Mouse (Mus musculus) CH12.LX (cell line): ENCODE measurements around the gene Olfr543. TPM values are rescaled to one million over a fixed set of nuclear protein-coding genes. Genes with fewer than 3 reads are reported as not detected.

Experiments used
- DNase-seq: peaks from one replicate; pipeline ENCODE4 v3.0.0-alpha.2; 2013; ENCODE audit errors: extremely low read depth
- H3K27ac ChIP-seq: 2 replicates; pipeline ENCODE4 v1.5.1; 2012; ENCODE audit warnings: low read depth, mild to moderate bottlenecking, control low read depth, moderate library complexity; ENCODE audit not compliant: insufficient read depth
- H3K27me3 ChIP-seq: replicated peaks from 2 replicates; pipeline ENCODE3; 2012; ENCODE audit warnings: inconsistent platforms
- H3K36me3 ChIP-seq, 2 experiments: replicated peaks in 1 of 2; 2 replicates each; pipeline versions ENCODE3 to v1.6.1; 2012; ENCODE audit warnings: inconsistent platforms in 1 of 2, low read length in 1 of 2, mild to moderate bottlenecking in 1 of 2, mixed read lengths in 1 of 2, moderate library complexity in 1 of 2; ENCODE audit not compliant: control insufficient read depth in 1 of 2, insufficient read depth in 1 of 2
- H3K4me1 ChIP-seq, 2 experiments: 2 replicates each; pipeline ENCODE4 v1.6.1; 2012; ENCODE audit warnings: inconsistent platforms in 1 of 2, moderate library complexity in 1 of 2; ENCODE audit not compliant: insufficient read depth in 2 of 2, control insufficient read depth in 1 of 2
- H3K4me2 ChIP-seq: 2 replicates; pipeline ENCODE4 v1.6.1; 2012; ENCODE audit warnings: low read depth, mild to moderate bottlenecking, control low read depth; ENCODE audit not compliant: poor library complexity, insufficient read depth, severe bottlenecking
- H3K4me3 ChIP-seq, 3 experiments: fragments of 150-350 bp in 1 of 3; sonication (generic) in 1 of 3; replicated peaks in 1 of 3; 2 replicates each; pipeline versions ENCODE3 to v1.5.1; 2011 to 2012; ENCODE audit warnings: low read depth in 2 of 3, low read length in 2 of 3, mild to moderate bottlenecking in 2 of 3, moderate library complexity in 2 of 3, control low read depth in 1 of 3, improper control_type of control experiment in 1 of 3, inconsistent platforms in 1 of 3, mixed read lengths in 1 of 3; ENCODE audit not compliant: poor library complexity in 1 of 3
- H3K79me2 ChIP-seq: replicated peaks from 2 replicates; pipeline ENCODE4 v1.6.1; 2012; ENCODE audit warnings: mild to moderate bottlenecking, moderate library complexity; ENCODE audit not compliant: control insufficient read depth, poor library complexity, insufficient read depth, severe bottlenecking; ENCODE audit errors: extremely low read depth
- H3K9ac ChIP-seq: 2 replicates; pipeline ENCODE4 v1.6.1; 2012; ENCODE audit warnings: low read depth, mild to moderate bottlenecking, control low read depth, moderate library complexity; ENCODE audit not compliant: insufficient read depth
- H3K9me3 ChIP-seq: replicated peaks from 2 replicates; pipeline ENCODE3; 2012; ENCODE audit warnings: low read length, inconsistent platforms, mixed read lengths
- BHLHE40 ChIP-seq: IDR thresholded peaks from 2 replicates; pipeline ENCODE4 v1.6.1; 2011; ENCODE audit warnings: mild to moderate bottlenecking, low read depth, low read length, improper control_type of control experiment
- CHD1 ChIP-seq: IDR thresholded peaks from 2 replicates; pipeline ENCODE4 v1.6.1; 2012; ENCODE audit warnings: low read depth, low read length, improper control_type of control experiment, inconsistent platforms
- CHD2 ChIP-seq: IDR thresholded peaks from 2 replicates; pipeline ENCODE4 v1.6.1; 2011; ENCODE audit warnings: low read length, improper control_type of control experiment
- CTCF ChIP-seq, 2 experiments: IDR thresholded peaks in 1 of 2; conservative IDR thresholded peaks in 1 of 2; 2 replicates each; pipeline ENCODE4 v1.5.1; 2011 to 2012; ENCODE audit warnings: low read depth in 2 of 2, low read length in 2 of 2, improper control_type of control experiment in 1 of 2, inconsistent platforms in 1 of 2, mild to moderate bottlenecking in 1 of 2, moderate library complexity in 1 of 2
- E2F4 ChIP-seq: IDR thresholded peaks from 2 replicates; pipeline ENCODE4 v1.6.1; 2011; ENCODE audit warnings: low read depth, low read length, improper control_type of control experiment; ENCODE audit not compliant: insufficient replicate concordance
- ELF1 ChIP-seq: IDR thresholded peaks from 2 replicates; pipeline ENCODE4 v1.6.1; 2014; ENCODE audit warnings: low read depth, mild to moderate bottlenecking, inconsistent platforms, low read length, improper control_type of control experiment
- EP300 ChIP-seq: IDR thresholded peaks from 2 replicates; pipeline ENCODE4 v1.6.1; 2011; ENCODE audit warnings: low read length, improper control_type of control experiment
- ETS1 ChIP-seq: conservative IDR thresholded peaks from 2 replicates; pipeline ENCODE4 v1.6.1; 2012; ENCODE audit warnings: low read depth, mild to moderate bottlenecking, inconsistent platforms, low read length, improper control_type of control experiment, moderate library complexity
- GABPA ChIP-seq: IDR thresholded peaks from 2 replicates; pipeline ENCODE4 v1.6.1; 2012; ENCODE audit warnings: low read depth, low read length, improper control_type of control experiment, inconsistent platforms; ENCODE audit not compliant: insufficient replicate concordance
- HCFC1 ChIP-seq: IDR thresholded peaks from 2 replicates; pipeline ENCODE4 v1.6.1; 2012; ENCODE audit warnings: low read depth, mild to moderate bottlenecking, inconsistent platforms, low read length, improper control_type of control experiment
- IRF4 ChIP-seq: IDR thresholded peaks from 2 replicates; pipeline ENCODE4 v1.6.1; 2014; ENCODE audit warnings: low read depth, mild to moderate bottlenecking, inconsistent platforms, low read length, improper control_type of control experiment
- JUN ChIP-seq: IDR thresholded peaks from 2 replicates; pipeline ENCODE4 v1.6.1; 2011; ENCODE audit warnings: low read depth, mild to moderate bottlenecking, low read length, improper control_type of control experiment, moderate library complexity; ENCODE audit not compliant: insufficient read depth
- JUND ChIP-seq: conservative IDR thresholded peaks from 2 replicates; pipeline ENCODE4 v1.6.1; 2011; ENCODE audit warnings: low read depth, low read length, improper control_type of control experiment
- KAT2A ChIP-seq: IDR thresholded peaks from 2 replicates; pipeline ENCODE4 v1.6.1; 2012; ENCODE audit warnings: low read length, improper control_type of control experiment, inconsistent platforms; ENCODE audit not compliant: insufficient replicate concordance
- MAFK ChIP-seq: IDR thresholded peaks from 2 replicates; pipeline ENCODE4 v1.6.1; 2011; ENCODE audit warnings: low read length, improper control_type of control experiment; ENCODE audit not compliant: insufficient replicate concordance
- MAX ChIP-seq: IDR thresholded peaks from 2 replicates; pipeline ENCODE4 v1.6.1; 2011; ENCODE audit warnings: low read length, improper control_type of control experiment
- MAZ ChIP-seq: IDR thresholded peaks from 2 replicates; pipeline ENCODE4 v1.6.1; 2012; ENCODE audit warnings: low read depth, mild to moderate bottlenecking, inconsistent platforms, low read length, improper control_type of control experiment, moderate library complexity
- MEF2A ChIP-seq: IDR thresholded peaks from 2 replicates; pipeline ENCODE4 v1.6.1; 2014; ENCODE audit warnings: low read depth, mild to moderate bottlenecking, inconsistent platforms, low read length, improper control_type of control experiment, borderline replicate concordance
- MXI1 ChIP-seq: IDR thresholded peaks from 2 replicates; pipeline ENCODE4 v1.6.1; 2011; ENCODE audit warnings: mild to moderate bottlenecking, low read depth, low read length, improper control_type of control experiment
- MYC ChIP-seq: IDR thresholded peaks from 2 replicates; pipeline ENCODE4 v1.6.1; 2011; ENCODE audit warnings: low read depth, mild to moderate bottlenecking, improper control_type of control experiment, low read length
- NELFE ChIP-seq: IDR thresholded peaks from 2 replicates; pipeline ENCODE4 v1.6.1; 2011; ENCODE audit warnings: low read depth, low read length, improper control_type of control experiment
- NRF1 ChIP-seq: IDR thresholded peaks from 2 replicates; pipeline ENCODE4 v1.6.1; 2014; ENCODE audit warnings: low read depth, mild to moderate bottlenecking, inconsistent platforms, low read length, improper control_type of control experiment, moderate library complexity
- PAX5 ChIP-seq: IDR thresholded peaks from 2 replicates; pipeline ENCODE4 v1.6.1; 2012; ENCODE audit warnings: low read length, inconsistent platforms, mixed read lengths
- POLR2A ChIP-seq: IDR thresholded peaks from 2 replicates; pipeline ENCODE4 v1.6.1; 2011; ENCODE audit warnings: low read depth, mild to moderate bottlenecking, improper control_type of control experiment, low read length
- POLR2AphosphoS2 ChIP-seq: IDR thresholded peaks from 2 replicates; pipeline ENCODE4 v1.6.1; 2011; ENCODE audit warnings: low read depth, low read length, improper control_type of control experiment
- RAD21 ChIP-seq: IDR thresholded peaks from 2 replicates; pipeline ENCODE4 v1.6.1; 2011; ENCODE audit warnings: low read depth, mild to moderate bottlenecking, low read length, improper control_type of control experiment, moderate library complexity
- RCOR1 ChIP-seq: conservative IDR thresholded peaks from 2 replicates; pipeline ENCODE4 v1.6.1; 2012; ENCODE audit warnings: low read depth, mild to moderate bottlenecking, inconsistent platforms, low read length, improper control_type of control experiment
- SIN3A ChIP-seq: IDR thresholded peaks from 2 replicates; pipeline ENCODE4 v1.6.1; 2012; ENCODE audit warnings: low read length, improper control_type of control experiment, inconsistent platforms
- SMC3 ChIP-seq: IDR thresholded peaks from 2 replicates; pipeline ENCODE4 v1.6.1; 2011; ENCODE audit warnings: low read depth, low read length, improper control_type of control experiment
- TBP ChIP-seq: conservative IDR thresholded peaks from 2 replicates; pipeline ENCODE4 v1.6.1; 2011; ENCODE audit warnings: low read depth, low read length, improper control_type of control experiment
- TCF12 ChIP-seq: IDR thresholded peaks from 2 replicates; pipeline ENCODE4 v1.6.1; 2014; ENCODE audit warnings: low read depth, mild to moderate bottlenecking, inconsistent platforms, low read length, improper control_type of control experiment
- UBTF ChIP-seq: IDR thresholded peaks from 2 replicates; pipeline ENCODE4 v1.6.1; 2012; ENCODE audit warnings: low read depth, mild to moderate bottlenecking, inconsistent platforms, low read length, improper control_type of control experiment, moderate library complexity
- USF1 ChIP-seq: IDR thresholded peaks from 2 replicates; pipeline ENCODE4 v1.6.1; 2014; ENCODE audit warnings: low read depth, mild to moderate bottlenecking, inconsistent platforms, low read length, improper control_type of control experiment
- USF2 ChIP-seq: conservative IDR thresholded peaks from 2 replicates; pipeline ENCODE4 v1.6.1; 2011; ENCODE audit warnings: low read depth, low read length, improper control_type of control experiment
- ZC3H11A ChIP-seq: IDR thresholded peaks from 2 replicates; pipeline ENCODE4 v1.6.1; 2012; ENCODE audit warnings: low read depth, mild to moderate bottlenecking, inconsistent platforms, low read length, improper control_type of control experiment
- ZKSCAN1 ChIP-seq: IDR thresholded peaks from 2 replicates; pipeline ENCODE4 v1.6.1; 2012; ENCODE audit warnings: low read depth, inconsistent platforms, low read length, improper control_type of control experiment, borderline replicate concordance
- ZMIZ1 ChIP-seq: IDR thresholded peaks from 2 replicates; pipeline ENCODE4 v1.6.1; 2012; ENCODE audit warnings: low read depth, mild to moderate bottlenecking, inconsistent platforms, low read length, improper control_type of control experiment
- ZNF384 ChIP-seq: IDR thresholded peaks from 2 replicates; pipeline ENCODE4 v1.6.1; 2012; ENCODE audit warnings: low read depth, low read length, improper control_type of control experiment, inconsistent platforms
- dilution Hi-C: fragments of 300-500 bp; cut with MboI; formaldehyde crosslinking; loops from 2 replicates; pipeline ENCODE4 v1.14.3; 2020; ENCODE audit warnings: low sequenced_read_pairs; ENCODE audit not compliant: extremely low pct_unique_long_range_greater_than_20kb, extremely low pct_ligation_motif_present
- in situ Hi-C: fragments of 300-500 bp; cut with MboI; formaldehyde crosslinking; loops from 3 replicates; pipeline ENCODE4 v1.14.3; 2019; ENCODE audit warnings: low sequenced_read_pairs, low pct_ligation_motif_present, low pct_unique_long_range_greater_than_20kb, mixed read lengths
- polyA plus RNA-seq: library from polyadenylated mRNA; unstranded; fragments of >175 nt; gene quantifications from 2 replicates; pipeline ENCODE4 v1.2.1, GENCODE M21; 2012; ENCODE audit warnings: low read depth; ENCODE audit not compliant: insufficient read length
- total RNA-seq, 2 experiments: library from RNA; depleted of rRNA; stranded (reverse); fragments of 300-350 nt in 1 of 2; fragments of >200 nt in 1 of 2; gene quantifications; 2 replicates each; pipeline ENCODE4 v1.2.3; 2012 to 2014

Gene Olfr543
- total and polyA plus RNA-seq, 3 experiments: 1.1 TPM; not detected in 2

- Histone ChIP-seq H3K27ac (peak within 1 kb of the TSS; percentile 78), H3K4me1 (peaks cover 5 to 28% of the 10 kb centered on the region in 2 experiments), H3K9ac (peak within 1 kb of the TSS; percentile 88)
Measured at GRCm38 (mm10) chr7:102441657-102442391, 39.7 kb downstream of the Olfr543 start, which contains the start of gene Rrm1. Gene Rrm1 (plus strand): TSS chr7:102441695.

More at GRCm38 (mm10) chr7:102441657-102442391, 39.7 kb downstream of the Olfr543 start, which contains the start of gene Rrm1:
- DNase-seq: peak; percentile 99
- Histone ChIP-seq H3K36me3 (peaks cover 20 to 29% of the 10 kb centered on the region in 2 experiments), H3K27me3 (no peaks in the 10 kb centered on the region), H3K79me2 (peaks cover 37% of the 10 kb centered on the region), H3K4me3 (peak within 1 kb of the TSS; percentile 91 to 100 (median 97)), H3K4me2 (peak within 1 kb of the TSS; percentile 37), H3K9me3 (no peaks in the 10 kb centered on the region)
- in situ Hi-C loops (no loop called here), dilution Hi-C loops (no loop called here)
- 0 out of 2 replicates have a peak, but pooled peaks have one; percentile 58 for TF ChIP-seq CHD2
- peak; percentile 82 for TF ChIP-seq MXI1
- TF ChIP-seq JUN: no peak
- no peak for TF ChIP-seq POLR2AphosphoS2
- peak; percentile 72 for TF ChIP-seq TBP
- peak; percentile 85 for TF ChIP-seq TCF12
- TF ChIP-seq MAZ: no peak
- no peak for TF ChIP-seq UBTF
- TF ChIP-seq JUND: no peak
- no peak for TF ChIP-seq SMC3
- TF ChIP-seq BHLHE40: peak; percentile 36; the same call in 1 of the 2 replicates
- TF ChIP-seq EP300: no peak
- peak; percentile 97 for TF ChIP-seq ELF1
- peak; percentile 95 for TF ChIP-seq MYC
- no peak; the same call in 1 of the 2 replicates for TF ChIP-seq CHD1
- peak; percentile 82; the same call in 1 of the 2 replicates for TF ChIP-seq MAX
- TF ChIP-seq MAFK: no peak
- TF ChIP-seq POLR2A: peak; percentile 89
- peak; percentile 85 for TF ChIP-seq IRF4
- peak; percentile 99 for TF ChIP-seq E2F4
- TF ChIP-seq RCOR1: peak; percentile 92
- TF ChIP-seq KAT2A: peak; percentile 95
- peak; percentile 53; the same call in 1 of the 2 replicates for TF ChIP-seq ZMIZ1
- TF ChIP-seq SIN3A: peak; percentile 97
- TF ChIP-seq HCFC1: peak; percentile 95
- TF ChIP-seq NELFE: peak; percentile 86; the same call in 1 of the 2 replicates
- TF ChIP-seq CTCF (conservative IDR thresholded peaks at IDR 0.05 in 1 of 2, IDR thresholded peaks at IDR 0.05 in 1 of 2; ENCODE audit: low read depth in 2 of 2, low read length in 2 of 2): no peak
- TF ChIP-seq RAD21: no peak
- peak; percentile 54; the same call in 1 of the 2 replicates for TF ChIP-seq MEF2A
- no peak for TF ChIP-seq ZNF384
- TF ChIP-seq USF2: no peak
- no peak for TF ChIP-seq PAX5
- TF ChIP-seq ZKSCAN1: no peak
- no peak; the same call in 1 of the 2 replicates for TF ChIP-seq USF1
- peak; percentile 95 for TF ChIP-seq GABPA
- TF ChIP-seq ZC3H11A: no peak
- peak; percentile 88 for TF ChIP-seq NRF1
- peak; percentile 42; the same call in 1 of the 2 replicates for TF ChIP-seq ETS1
